Mouse (Mus musculus): Measurements from ENCODE around the gene Ift52.

- TF ChIP-seq MAFK (IDR thresholded peaks at IDR 0.05; ENCODE audit: insufficient read depth, low read depth, low read length) (no peak), HCFC1 (IDR thresholded peaks at IDR 0.05; ENCODE audit: borderline replicate concordance, insufficient read depth, low read length) (peak; percentile 62; the same call in 1 of the 2 replicates), ZNF384 (IDR thresholded peaks at IDR 0.05; ENCODE audit: low read depth, low read length) (no peak), ZC3H11A (IDR thresholded peaks at IDR 0.05; ENCODE audit: borderline replicate concordance, low read depth, low read length) (no peak)
Observed at GRCm38 (mm10) chr2:163052101-163052500, 34.9 kb downstream of the Ift52 start.
